Mouse (Mus musculus) urinary bladder, postnatal 14 days (tissue): ENCODE measurements around the gene Dnajb12.
A peak's percentile ranks its signal among the peaks of the same experiment; 100 is the strongest.

Experiments used
- DNase-seq: peaks from one replicate; pipeline ENCODE4 v3.0.0; 2021; ENCODE audit warnings: low spot score

Gene Dnajb12

DNA sequence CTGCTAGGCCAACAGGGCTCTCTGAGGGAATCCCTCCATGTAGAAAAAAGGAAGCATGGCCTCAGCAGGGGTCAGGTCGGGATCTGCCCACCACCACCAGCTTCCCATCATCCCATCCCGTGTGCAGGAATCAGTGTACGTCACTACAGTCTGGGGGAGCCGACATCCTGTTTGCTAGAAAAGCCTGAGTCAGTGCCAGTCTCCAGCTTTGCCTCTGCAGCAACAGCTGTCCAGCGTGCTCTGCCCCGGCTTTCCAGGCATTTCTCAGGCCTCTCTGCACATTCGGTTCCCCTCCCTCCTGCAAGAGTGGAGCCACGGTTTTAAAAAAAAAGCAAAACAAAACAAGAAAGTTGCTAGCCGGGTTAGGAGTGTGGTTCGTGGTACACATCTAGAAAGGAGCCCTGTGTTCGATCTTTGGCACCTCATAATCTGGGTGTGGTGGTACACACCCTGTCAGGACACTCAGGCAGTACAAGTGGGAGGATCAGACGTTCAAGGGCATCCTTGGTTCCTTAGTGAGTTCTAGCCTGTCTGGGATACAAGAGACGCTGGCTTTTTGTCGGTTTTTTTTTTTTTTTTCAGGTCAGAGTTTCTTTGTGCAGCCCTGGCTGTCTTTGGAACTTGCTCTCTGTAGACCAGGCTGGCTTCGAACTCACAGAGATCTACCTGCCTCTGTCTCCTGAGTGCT lies 40.3 kb downstream of the Dnajb12 start:
- DNase-seq, result peak; percentile 48

DNA sequence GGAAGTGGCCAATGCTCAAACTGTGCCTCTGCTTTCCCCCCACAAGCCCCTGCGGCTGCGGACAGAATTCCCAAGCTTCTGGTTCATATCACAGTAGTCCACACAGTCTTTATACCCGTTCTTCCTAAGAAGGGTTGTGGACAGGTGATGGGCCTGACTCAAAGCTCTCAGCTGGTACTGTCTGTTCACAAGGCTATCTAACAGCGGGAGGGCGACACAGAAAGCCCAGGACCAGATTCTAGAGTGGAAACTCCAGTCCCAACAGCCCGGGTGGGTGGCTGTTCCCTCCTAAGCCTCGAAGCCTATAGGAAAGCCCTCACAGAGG lies 41.1 kb downstream of the Dnajb12 start:
- DNase-seq, result no peak

DNA sequence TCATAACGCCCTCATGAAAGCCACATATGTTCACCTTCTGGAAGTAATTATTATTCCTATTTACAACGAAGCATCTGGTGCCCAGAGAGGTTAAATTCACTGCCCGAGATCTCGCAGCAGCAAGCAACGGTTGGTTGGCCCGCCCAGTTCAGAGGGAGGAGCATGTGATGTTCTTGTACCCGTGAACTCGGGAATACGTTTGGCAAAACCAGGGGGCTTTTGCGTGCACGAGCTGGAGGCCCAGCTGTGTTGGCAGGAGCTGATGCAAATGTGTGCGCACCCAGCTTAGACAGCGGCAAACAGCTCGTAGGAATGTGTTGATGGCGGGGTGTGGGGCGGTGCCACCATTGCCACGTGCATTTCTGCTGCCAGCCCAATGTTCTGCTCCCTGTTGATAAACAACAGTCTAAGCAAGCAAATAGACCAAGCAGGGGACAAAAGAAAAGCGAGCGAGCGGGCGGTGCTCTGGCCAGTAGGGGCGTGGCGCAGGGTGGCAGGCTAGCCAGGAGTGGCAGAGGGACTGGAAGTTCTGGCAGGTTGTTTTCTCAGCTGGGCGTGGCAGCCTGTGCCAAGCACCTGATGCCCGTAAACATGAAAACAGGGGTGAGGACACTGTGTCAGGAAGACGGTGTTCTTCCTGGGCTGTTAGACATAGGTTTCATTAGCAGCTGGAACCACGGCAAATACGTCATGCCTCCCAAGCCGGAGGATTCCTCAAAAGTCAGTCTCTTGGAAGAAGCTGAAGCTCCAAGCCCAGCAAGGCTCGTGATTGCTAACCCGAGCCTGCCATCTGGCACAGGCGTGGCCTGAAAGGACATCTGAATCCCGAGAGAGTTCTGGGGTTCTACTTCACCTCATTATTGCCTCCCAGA lies 41.7 kb downstream of the Dnajb12 start:
- DNase-seq, result peak; percentile 86

DNA sequence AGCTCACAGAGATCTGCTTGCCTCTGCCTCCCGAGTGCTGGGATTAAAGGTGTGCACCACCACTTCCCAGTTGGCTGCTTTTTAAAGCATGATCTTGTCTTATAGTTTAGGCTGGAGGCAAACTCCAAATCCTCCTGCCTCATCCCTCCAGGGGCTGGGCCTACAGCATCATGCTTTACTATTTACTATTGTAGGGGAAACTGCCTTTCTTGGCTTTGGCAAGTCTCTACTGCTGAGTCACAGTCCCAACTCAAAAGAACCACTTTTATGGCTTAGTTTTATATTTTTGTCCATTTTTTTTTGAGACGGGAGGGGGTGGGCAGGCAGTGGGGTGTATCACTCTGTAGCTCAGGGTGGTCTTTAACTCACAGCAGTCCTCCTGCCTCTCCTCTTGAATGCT lies 44.1 kb downstream of the Dnajb12 start:
- DNase-seq, result no peak

DNA sequence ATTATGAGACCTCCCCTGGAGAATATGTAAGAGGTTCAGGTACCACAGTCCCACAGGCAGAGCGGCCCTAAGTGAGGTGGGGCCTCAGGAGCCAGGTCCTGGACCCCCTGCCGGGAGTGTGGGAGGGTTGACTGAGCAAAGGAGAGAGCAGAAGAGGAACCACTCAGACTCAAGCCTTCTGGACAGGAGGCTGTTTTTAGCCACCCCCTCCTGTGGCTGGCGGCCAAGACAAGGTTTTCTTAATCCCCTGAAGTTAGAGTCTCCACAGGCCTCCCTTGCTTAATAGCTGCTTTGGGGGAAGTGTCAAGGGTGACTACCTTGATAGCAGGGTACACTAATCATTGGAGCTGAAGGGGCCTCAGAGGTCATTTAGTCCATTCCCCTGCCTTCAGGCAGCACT lies 44.9 kb downstream of the Dnajb12 start:
- DNase-seq, result no peak

DNA sequence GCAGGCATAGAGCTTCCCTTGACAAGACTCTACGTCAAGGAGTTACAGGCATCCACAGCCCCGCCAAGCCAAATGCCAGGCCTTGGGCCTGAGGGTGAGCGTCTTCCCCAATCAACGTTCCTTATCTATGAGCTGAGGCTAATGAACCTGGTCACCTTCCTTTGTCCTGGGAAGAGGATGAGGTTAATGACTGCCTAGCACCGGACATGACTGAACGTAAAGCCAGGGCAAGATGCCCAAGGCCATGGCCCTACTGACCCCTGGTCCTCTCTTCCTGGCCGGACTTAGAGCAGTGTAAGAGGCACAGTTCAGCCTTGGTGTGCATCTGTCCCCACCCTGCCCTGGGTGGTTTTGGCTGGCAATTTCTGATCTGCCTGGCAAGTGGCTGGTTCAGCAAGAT lies 49.8 kb downstream of the Dnajb12 start:
- no peak for DNase-seq

DNA sequence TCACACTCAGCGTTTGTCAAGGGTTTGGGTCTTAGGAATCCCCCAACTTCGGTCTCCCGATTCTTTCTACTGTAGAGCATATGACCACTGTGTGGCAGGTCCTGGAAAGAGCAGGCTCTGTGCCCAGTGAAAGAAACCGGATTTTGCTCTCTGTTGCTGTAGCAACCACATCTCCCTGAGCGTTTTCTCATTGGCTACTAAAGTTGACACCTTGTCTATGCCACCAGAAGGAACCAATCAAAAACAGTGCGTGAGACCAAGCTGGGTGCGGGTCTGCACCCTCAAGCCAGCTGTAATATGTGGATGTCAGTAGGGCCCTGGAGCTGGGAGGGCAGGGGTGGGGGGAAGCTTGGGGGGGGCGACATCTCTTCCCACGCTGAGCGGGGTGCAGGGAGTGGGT lies 51.6 kb downstream of the Dnajb12 start:
- no peak for DNase-seq

DNA sequence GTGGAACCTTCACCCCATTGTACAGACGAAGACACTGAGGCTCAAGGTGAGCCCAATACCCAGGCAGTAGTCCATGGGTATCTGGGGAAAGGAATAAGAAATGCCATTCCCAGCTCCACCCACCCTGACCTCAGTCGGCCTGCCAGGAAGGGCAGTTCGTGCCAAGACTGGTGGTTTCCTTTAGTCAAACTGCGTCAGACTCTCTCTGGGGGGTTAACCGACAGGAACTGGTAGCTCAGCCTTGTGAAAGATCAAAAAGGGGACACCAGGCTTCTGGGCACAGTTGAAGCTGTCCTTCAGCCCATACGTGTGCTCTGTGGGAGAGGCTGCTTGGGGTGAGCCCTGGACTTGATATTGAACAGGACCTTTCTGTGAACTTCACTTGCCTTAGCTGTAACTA lies 53.2 kb downstream of the Dnajb12 start:
- DNase-seq, result no peak

DNA sequence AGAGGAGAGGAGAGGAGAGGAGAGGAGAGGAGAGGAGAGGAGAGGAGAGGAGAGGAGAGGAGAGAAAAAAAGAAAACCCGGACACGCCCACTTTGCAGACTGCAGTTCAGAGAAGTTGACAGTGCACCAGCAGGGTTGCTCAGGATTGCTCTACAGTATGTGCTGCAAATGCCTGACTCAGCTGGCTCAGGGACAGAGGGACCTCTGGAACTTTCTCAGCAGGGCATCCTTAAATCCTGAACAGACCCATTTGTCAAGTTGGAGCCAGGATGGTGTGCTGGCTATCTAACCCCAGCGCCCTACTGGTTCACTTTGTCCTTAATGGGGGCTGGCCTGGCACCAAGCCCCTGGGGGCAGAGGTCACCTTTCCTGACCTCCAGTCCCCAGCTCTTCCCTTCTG lies 54.7 kb downstream of the Dnajb12 start:
- DNase-seq, result no peak

DNA sequence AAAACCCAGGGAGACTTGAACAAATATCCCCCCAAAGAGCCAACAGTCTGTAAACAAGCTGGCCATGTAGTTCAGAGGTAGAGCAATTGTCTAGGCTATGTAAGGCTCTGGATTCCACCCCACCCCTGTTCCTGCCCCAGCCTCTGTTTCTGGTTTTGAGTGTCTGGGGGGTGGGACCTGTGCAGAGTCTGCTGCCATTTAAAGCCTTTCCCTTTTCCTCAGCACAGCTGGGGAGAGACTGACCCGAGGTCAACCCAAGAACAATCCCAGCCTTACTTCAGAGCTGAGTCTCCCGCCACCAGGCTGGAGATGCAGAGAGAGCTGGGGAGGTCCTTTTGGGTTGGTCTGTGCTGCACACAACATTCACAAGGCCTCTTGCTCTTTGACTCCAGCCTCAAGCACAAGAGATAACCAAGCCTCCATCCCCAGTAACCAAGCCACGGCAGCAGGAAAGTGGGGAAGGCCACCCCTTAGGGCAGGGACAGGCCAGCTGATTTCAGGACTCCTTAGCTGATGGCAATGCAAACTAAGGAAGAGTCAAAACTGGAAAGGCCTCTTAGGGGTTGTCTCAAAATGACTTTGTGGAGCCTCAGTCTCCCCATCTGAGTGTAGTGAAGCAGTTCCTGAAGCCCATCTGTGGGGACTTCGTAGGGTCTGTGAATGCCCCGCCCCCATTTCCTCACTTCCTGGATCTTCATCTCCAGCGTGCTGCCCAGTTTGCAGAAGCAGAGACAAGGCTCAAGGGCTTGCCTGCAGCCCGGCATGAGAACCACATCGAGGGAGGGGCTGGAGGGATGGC lies 56.9 kb downstream of the Dnajb12 start:
- no peak for DNase-seq

DNA sequence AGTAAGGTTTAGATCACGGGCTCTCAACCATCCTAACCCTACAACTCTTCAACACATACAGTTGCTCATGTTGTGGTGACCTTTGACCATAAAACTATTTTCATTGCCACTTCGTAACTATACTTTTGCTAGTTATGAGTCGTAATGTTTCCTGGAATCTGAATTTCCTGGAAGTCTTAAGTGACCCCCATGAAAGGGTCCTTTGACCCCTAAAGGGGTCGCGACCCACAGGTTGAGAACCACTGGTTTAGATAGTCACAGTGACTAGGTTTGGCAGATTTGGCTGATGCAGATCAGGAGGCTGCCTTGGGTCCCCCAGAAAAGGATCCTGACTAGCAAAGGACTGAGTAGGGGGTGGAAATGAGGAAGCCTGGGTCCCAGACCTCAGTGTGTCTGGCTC lies 59.3 kb downstream of the Dnajb12 start:
- DNase-seq, result no peak

DNA sequence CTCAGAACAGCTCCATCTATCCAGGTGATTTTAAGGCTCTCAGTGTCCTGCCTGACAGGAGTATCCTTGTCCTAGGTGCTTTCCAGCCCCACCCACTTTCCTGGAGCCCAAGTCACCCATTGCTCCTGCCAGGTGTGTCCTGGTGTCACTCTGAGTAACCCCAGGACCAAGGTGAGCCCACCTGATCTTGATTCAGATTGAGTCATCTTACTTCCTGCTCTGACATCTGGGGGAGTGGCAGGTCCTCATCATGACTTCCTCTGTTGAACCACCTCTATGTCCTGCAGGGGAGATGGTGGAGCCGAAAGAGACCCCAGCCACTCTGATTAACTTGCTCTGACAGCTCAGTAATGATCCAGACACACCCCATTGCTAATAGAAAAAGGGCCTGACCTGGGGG lies 59.7 kb downstream of the Dnajb12 start:
- no peak for DNase-seq

DNA sequence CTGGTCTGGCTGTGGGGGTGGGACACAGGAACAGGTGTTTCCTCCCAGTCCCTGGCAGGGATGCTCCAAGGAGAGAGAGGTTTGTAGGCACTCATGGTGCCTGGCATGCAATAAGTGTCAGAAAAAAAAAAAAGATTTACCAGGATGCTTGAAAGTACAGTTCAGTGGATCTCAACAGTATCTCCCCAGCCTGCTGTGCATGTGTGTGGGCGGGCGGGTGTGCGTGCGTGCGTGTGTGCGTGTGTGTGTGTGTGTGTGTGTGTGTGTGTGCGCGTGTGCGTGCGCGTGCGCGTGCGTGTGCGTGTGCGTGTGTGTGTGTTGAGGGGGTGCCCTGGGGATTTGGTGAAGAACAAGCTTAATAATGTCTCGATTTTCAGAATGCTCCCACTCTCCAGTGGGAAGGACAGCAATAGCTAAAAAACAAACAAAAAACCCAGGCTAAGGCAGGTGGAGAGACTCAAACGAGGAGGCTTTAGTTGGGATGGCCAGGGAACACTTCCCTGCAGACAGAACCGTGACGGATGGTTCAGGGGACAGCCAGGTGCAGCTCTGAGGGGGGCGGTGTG lies 63.0 kb downstream of the Dnajb12 start:
- DNase-seq, result no peak

DNA sequence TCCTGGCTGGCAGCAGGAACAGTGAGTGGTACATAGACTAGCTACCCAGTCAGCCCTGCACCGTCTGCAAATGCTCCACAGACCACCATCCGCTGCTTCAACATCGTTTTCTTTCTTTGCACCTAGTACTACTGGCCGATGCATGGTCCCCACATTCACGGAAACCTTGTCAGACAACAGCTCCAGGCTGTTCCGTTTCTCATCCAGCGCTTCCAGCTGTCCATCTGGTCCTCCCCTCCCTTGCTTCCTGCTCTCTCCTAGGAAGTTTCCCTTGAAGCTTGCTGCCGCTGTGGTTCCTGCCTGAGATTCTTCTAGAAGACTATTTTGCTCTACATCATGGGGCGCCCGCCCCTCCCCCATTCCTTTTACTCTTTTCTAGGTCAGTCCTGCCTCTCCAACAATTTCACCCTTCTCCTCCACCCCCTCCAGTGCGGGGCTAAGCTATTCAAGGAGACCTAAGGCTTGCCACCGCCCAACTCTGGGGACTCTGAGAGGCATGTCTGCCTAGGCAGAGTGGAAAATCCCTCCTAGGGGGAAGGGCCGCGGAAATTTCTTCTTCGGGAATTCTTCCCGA lies 63.6 kb downstream of the Dnajb12 start:
- no peak for DNase-seq

DNA sequence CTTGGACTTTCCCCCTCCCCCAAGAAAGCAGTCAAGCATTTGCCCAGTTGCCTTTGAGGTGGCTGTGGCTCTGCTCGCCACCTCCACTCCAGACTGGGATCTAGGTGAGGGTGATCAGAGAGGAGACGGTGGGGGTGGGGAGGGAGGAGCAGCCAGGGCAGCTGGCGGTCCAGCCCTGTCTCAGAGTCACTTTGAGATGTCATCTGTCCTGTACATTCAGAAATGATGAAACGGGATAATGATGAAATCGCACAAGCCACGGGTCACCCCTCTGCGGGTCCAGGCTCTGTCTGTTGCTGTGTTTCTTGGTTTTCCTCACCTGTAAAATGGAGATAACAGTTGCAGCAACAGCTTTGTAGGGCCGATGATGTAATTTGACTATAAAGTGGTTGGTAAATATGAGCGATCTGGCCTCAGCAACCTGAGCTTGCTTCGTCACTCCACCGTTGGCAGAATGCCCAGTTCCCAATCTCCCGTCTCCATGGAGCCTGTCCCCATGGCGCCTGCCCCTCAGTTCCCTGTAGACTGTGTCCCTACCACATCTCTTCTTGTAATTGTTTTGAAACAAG lies 64.1 kb downstream of the Dnajb12 start:
- peak; percentile 89 for DNase-seq

DNA sequence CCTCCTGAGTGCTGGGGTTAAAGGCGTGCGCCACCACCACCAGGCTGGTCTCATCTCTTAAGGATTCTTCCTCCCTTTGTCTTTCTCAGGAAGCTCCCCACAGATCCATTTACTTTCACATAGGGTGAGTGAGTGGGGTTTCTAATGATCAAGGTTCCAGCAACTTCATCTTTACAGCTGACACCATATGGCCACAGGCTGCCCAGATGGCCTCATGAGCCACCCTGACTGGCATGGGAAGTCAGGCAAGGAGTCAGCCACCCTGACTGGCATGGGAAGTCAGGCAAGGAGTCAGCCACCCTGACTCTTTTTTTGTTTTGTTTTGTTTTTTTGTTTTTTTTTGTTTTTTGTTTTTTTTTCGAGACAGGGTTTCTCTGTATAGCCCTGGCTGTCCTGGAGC lies 66.1 kb downstream of the Dnajb12 start:
- no peak for DNase-seq

DNA sequence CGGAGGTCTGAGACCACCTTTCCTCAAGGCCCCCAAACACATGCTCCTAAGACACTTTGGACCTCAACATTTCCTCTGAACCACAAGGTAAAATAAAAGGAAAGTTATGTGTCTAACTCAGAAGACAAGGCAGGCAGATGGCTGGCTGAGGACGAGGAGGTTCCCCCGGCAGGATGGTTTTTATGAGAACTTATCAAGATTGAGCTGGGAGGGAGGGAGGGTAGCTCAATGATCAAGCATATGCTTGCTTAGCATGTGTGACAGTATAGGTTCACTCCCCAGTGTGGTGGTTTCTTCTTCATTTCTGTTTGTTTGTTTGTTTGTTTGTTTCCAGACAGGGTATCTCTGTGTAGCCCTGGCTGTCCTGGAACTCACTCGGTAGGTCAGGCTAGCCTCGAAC lies 67.0 kb downstream of the Dnajb12 start:
- no peak for DNase-seq

DNA sequence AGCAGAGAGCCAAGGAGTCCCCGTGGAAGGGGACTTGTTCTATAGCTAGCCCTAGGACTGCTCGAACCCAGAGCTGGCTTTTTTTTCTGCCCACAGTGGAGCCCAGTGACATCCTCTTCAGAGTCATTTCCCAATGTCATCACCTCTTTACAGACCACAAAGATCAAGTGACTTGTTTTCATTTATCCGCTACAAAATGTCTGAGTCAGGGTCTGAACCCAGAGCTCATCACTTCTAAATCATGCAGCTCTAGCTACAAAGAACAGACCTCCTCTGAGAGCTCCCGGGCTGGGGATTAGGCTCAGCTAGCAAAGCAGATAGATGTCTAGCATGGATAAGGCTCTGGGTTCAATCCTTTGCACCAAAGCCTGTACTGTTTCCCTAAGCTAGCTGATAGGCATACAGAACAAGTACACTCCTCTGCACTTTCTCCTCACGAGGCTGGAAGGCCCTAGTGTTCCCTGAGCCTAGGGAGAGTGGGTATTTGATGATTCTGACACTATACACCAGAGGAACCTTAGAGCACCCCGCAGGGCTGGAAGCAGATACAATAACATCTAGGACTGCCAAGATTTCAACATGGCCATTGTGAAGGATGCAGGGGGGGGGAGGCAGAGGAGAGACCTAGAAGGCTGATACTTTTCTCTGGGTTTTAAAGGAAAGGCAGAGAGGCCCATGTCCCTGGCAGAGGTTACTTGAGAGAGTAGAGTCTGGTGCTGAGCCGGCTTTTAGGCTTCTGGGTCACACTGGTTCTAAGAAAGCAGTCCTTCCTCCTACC lies 68.1 kb downstream of the Dnajb12 start:
- DNase-seq, result no peak

DNA sequence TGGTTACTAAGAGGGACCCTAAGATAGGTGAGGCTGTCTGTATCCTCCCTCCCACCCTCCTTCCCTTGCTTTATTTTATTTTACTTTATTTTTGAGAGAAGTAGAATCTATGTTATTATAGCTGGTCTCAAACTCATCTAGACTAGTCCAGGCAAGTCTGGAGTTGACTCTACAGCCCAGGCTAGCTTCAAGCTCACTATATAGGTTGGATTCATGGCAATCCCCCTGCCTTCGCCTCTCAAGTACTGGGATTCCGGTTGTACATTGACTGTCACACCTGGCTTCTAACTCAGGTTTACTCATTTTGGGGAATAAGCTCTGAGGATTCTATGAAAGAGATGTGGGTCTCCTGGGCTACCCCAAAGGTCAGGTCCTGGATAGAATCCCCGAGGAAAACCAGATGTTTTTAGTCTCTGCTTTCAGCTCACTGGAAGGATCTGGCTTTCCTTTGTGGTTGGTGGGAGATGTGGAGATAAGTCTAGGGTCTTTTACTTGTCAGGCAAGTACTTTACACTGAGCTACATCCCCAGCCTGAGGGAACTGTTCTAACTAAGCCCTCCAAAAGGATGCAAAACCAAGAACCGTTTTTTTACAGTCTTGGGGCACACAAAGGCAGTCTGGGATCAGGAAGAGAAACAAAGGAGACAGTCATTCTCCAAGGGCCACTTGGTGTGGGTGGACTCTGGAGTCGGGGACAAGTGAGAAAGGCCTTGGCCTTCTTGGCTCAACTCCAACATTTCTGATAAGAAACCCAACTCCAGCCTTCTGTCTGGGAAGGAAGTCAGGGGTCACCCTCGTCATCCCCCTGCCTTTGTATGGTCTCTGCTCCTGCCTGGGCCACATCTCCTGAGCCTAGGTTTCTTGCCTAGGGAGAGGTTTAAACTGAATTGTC lies 69.3 kb downstream of the Dnajb12 start:
- no peak for DNase-seq
